Mouse (Mus musculus) lung, embryonic 15.5 days (tissue): ENCODE measurements around the gene Zfp3. TPM values are rescaled to one million over a fixed set of nuclear protein-coding genes. Genes with fewer than 3 reads are reported as not detected.

Experiments
- ATAC-seq: fragments of 200-750 bp; cut with Nextera tagmentation; 2 replicates; pipeline ENCODE4 v1.8.0; 2017; ENCODE audit warnings: moderate number of reproducible peaks, borderline replicate concordance; ENCODE audit not compliant: low FRiP score, low TSS enrichment; ENCODE audit errors: extremely low read depth
- H3K27ac ChIP-seq: fragments of 300-500 bp; sonication (generic); 2 replicates; pipeline ENCODE4 v1.5.1; 2015; ENCODE audit warnings: moderate library complexity, mild to moderate bottlenecking, inconsistent platforms
- H3K27me3 ChIP-seq: fragments of 300-500 bp; sonication (generic); 2 replicates; pipeline ENCODE4 v1.6.1; 2015; ENCODE audit warnings: inconsistent platforms
- H3K36me3 ChIP-seq: fragments of 300-500 bp; sonication (generic); 2 replicates; pipeline ENCODE4 v1.6.1; 2015; ENCODE audit warnings: inconsistent platforms
- H3K4me1 ChIP-seq: fragments of 300-500 bp; sonication (generic); 2 replicates; pipeline ENCODE4 v1.6.1; 2015; ENCODE audit warnings: inconsistent platforms
- H3K4me2 ChIP-seq: fragments of 300-500 bp; sonication (generic); 2 replicates; pipeline ENCODE4 v1.6.1; 2015; ENCODE audit warnings: inconsistent platforms, mild to moderate bottlenecking, moderate library complexity
- H3K4me3 ChIP-seq: fragments of 300-500 bp; sonication (generic); 2 replicates; pipeline ENCODE4 v1.5.1; 2015; ENCODE audit warnings: mild to moderate bottlenecking, inconsistent platforms
- H3K9ac ChIP-seq: fragments of 300-500 bp; sonication (generic); 2 replicates; pipeline ENCODE4 v1.6.1; 2015; ENCODE audit warnings: inconsistent platforms
- H3K9me3 ChIP-seq: fragments of 300-500 bp; sonication (generic); 2 replicates; pipeline ENCODE4 v1.6.1; 2016; ENCODE audit warnings: inconsistent platforms
- whole genome bisulfite sequencing: fragments of 180-500 bp; shearing (Covaris S2); methylation state at CpG from one replicate; pipeline ENCODE4 v1.1.7; 2015; 5-methylcytosine and 5-hydroxymethylcytosine counted together
- polyA plus RNA-seq: library from polyadenylated mRNA; unstranded; fragments of >200 nt; fragmentation: Nextera tagmentation; extraction: Ambion mirVana; gene quantifications from 2 replicates; pipeline ENCODE4 v1.2.1, GENCODE M21; 2015

Zfp3 gene
- polyA plus RNA-seq, 1 experiment from 2014 or later, result 4.6 TPM

GRCm38 (mm10) chr11:70791676-70792075, 27.7 kb downstream of the Zfp3 start:
- Histone ChIP-seq H3K27me3 (no peaks in the 10 kb centered on the region), H3K4me2 (no peak overlapping the region), H3K9me3 (no peaks in the 10 kb centered on the region), H3K27ac (no peak overlapping the region), H3K36me3 (no peaks in the 10 kb centered on the region), H3K9ac (no peak overlapping the region), H3K4me1 (no peaks in the 10 kb centered on the region), H3K4me3 (no peak overlapping the region)
- 66% methylated on average over 5 of the region's 5 CpGs for WGBS
- no peak for ATAC-seq

DNA sequence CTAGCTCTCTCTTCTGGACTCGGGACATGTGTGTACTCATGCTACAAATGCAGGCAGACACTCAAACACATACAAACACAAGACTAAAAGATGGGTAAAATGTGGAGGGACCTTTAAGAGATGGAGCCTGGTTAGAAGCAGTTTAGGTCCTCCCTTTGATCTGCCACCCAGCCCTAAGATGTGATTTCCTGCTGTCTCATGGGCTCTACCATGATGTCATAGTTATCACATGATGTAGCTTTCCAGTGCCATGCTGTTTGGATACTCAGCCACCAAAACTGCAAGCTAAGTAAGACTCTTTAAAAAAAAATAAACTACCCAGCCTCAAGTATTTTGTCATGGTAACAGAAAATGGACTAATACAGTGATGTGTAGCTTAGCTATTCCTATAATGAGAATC, 28.4 kb downstream of the Zfp3 start:
- Histone ChIP-seq H3K4me3 (no peak overlapping the region), H3K9me3 (no peaks in the 10 kb centered on the region), H3K27ac (no peak overlapping the region), H3K27me3 (no peaks in the 10 kb centered on the region), H3K4me2 (no peak overlapping the region), H3K4me1 (no peaks in the 10 kb centered on the region), H3K9ac (no peak overlapping the region), H3K36me3 (no peaks in the 10 kb centered on the region)
- 77% methylated on average over 1 of the region's 1 CpGs for WGBS
- ATAC-seq, result no peak

DNA sequence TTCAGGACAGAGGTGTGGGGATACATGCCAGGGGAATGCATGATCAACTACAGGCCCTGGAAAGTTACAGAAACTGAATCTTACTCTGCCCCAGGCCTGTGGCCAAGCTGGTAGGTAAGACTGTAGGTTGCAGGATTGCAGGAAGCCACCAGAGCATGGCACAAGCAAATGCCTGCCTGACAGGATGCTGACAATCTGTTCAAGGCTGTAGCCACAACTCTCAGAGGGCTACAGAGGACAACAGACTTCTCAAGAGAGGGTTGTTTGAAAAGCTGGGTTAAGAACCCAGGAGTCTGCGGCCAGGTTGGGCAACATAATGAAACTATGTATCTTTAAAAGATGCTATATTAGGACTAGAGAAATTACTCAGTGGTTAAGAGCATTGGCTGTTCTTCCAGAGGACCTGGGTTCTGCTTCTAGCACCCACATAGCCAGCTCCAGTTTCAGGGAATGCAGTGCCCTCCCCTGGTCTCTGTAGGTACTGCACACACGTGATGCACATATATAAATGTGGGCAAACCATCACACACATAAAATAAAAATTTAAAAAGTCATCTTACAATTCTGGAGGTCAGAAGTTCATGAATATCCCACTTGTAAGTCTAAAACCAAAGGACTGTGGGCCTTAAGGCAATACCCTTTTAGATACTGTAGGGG, 38.3 kb downstream of the Zfp3 start:
- no peaks in the 10 kb centered on the region for H3K27me3 ChIP-seq
- H3K9ac ChIP-seq, result no peak overlapping the region
- WGBS, result 94% methylated on average over 2 of the region's 2 CpGs
- ATAC-seq, result no peak
- H3K4me3 ChIP-seq, result no peak overlapping the region
- no peaks in the 10 kb centered on the region for H3K9me3 ChIP-seq
- H3K36me3 ChIP-seq, result no peaks in the 10 kb centered on the region
- H3K4me1 ChIP-seq, result 0 out of 2 replicates have a peak, but pooled peaks cover 6% of the 10 kb centered on the region
- no peak overlapping the region for H3K4me2 ChIP-seq
- H3K27ac ChIP-seq, result no peak overlapping the region

- H3K27me3 ChIP-seq, result no peaks in the 10 kb centered on the region
- no peak overlapping the region for H3K4me3 ChIP-seq
- ATAC-seq, result no peak
- 0 out of 2 replicates have a peak, but pooled peaks cover 6% of the 10 kb centered on the region for H3K4me1 ChIP-seq
- H3K9me3 ChIP-seq, result no peaks in the 10 kb centered on the region
- no peak overlapping the region for H3K9ac ChIP-seq
- no peak overlapping the region for H3K4me2 ChIP-seq
- H3K36me3 ChIP-seq, result no peaks in the 10 kb centered on the region
- H3K27ac ChIP-seq, result no peak overlapping the region
- WGBS, result 58% methylated on average over 2 of the region's 2 CpGs
Observed at GRCm38 (mm10) chr11:70802865-70803261, 38.9 kb downstream of the Zfp3 start.

GRCm38 (mm10) chr11:70803711-70804200, 39.7 kb downstream of the Zfp3 start:
- Histone ChIP-seq H3K27me3 (no peaks in the 10 kb centered on the region), H3K36me3 (no peaks in the 10 kb centered on the region), H3K9ac (no peak overlapping the region), H3K4me1 (0 out of 2 replicates have a peak, but pooled peaks cover 6% of the 10 kb centered on the region), H3K27ac (no peak overlapping the region), H3K9me3 (no peaks in the 10 kb centered on the region), H3K4me2 (no peak overlapping the region), H3K4me3 (no peak overlapping the region)
- no peak for ATAC-seq
- 62% methylated on average over 6 of the region's 6 CpGs for WGBS

GRCm38 (mm10) chr11:70804395-70804794, 40.4 kb downstream of the Zfp3 start:
- no peak overlapping the region for H3K4me2 ChIP-seq
- H3K4me1 ChIP-seq, result 0 out of 2 replicates have a peak, but pooled peaks cover 6% of the 10 kb centered on the region
- no peaks in the 10 kb centered on the region for H3K9me3 ChIP-seq
- ATAC-seq, result no peak
- H3K27me3 ChIP-seq, result no peaks in the 10 kb centered on the region
- no peak overlapping the region for H3K4me3 ChIP-seq
- no peak overlapping the region for H3K27ac ChIP-seq
- H3K9ac ChIP-seq, result no peak overlapping the region
- 82% methylated on average over 3 of the region's 3 CpGs for WGBS
- no peaks in the 10 kb centered on the region for H3K36me3 ChIP-seq

DNA sequence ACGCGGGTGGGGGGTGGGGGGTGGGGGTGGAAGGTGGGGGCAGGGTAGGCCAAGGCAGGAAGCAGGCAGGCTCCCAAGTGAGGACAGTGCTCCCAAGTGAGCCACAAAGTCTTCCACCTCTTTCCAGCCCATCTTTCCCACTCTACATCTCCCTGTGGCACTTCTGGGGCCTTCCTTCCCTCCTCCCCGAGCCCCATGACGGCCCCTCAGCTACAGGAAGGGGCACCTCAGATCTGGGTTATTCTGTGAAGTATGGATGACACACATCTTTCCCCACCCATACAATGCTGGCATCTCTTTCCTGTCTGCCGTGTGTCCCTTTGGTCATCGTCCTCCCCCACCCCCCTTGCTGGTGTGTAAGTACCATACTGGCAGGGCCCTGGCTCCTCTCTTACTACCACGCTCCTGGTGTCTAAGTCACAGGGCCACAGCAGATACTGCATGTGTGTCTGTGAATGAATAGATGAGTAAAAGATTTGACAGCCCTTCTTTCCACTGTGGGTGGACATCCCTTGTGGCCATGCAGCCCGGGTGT, 41.7 kb downstream of the Zfp3 start:
- Histone ChIP-seq H3K9ac (no peak overlapping the region), H3K27me3 (no peaks in the 10 kb centered on the region), H3K27ac (no peak overlapping the region), H3K36me3 (no peaks in the 10 kb centered on the region), H3K4me3 (no peak overlapping the region), H3K9me3 (no peaks in the 10 kb centered on the region), H3K4me2 (peak overlapping the region; percentile 31; the same call in 1 of the 2 replicates), H3K4me1 (0 out of 2 replicates have a peak, but pooled peaks cover 6% of the 10 kb centered on the region)
- 55% methylated on average over 8 of the region's 8 CpGs for WGBS
- ATAC-seq, result no peak

GRCm38 (mm10) chr11:70806697-70807096, 42.7 kb downstream of the Zfp3 start:
- Histone ChIP-seq H3K4me1 (0 out of 2 replicates have a peak, but pooled peaks cover 6% of the 10 kb centered on the region), H3K27me3 (no peaks in the 10 kb centered on the region), H3K36me3 (no peaks in the 10 kb centered on the region), H3K4me2 (no peak overlapping the region), H3K9me3 (no peaks in the 10 kb centered on the region), H3K27ac (no peak overlapping the region), H3K4me3 (no peak overlapping the region), H3K9ac (no peak overlapping the region)
- no peak for ATAC-seq
- 76% methylated on average over 4 of the region's 4 CpGs for WGBS

- Histone ChIP-seq H3K27ac (no peak overlapping the region), H3K36me3 (no peaks in the 10 kb centered on the region), H3K4me2 (no peak overlapping the region), H3K4me1 (0 out of 2 replicates have a peak, but pooled peaks cover 6% of the 10 kb centered on the region), H3K9ac (no peak overlapping the region), H3K27me3 (no peaks in the 10 kb centered on the region), H3K4me3 (no peak overlapping the region), H3K9me3 (no peaks in the 10 kb centered on the region)
- 88% methylated on average over 4 of the region's 4 CpGs for WGBS
- no peak for ATAC-seq
Observed at GRCm38 (mm10) chr11:70807630-70808029, 43.6 kb downstream of the Zfp3 start.

DNA sequence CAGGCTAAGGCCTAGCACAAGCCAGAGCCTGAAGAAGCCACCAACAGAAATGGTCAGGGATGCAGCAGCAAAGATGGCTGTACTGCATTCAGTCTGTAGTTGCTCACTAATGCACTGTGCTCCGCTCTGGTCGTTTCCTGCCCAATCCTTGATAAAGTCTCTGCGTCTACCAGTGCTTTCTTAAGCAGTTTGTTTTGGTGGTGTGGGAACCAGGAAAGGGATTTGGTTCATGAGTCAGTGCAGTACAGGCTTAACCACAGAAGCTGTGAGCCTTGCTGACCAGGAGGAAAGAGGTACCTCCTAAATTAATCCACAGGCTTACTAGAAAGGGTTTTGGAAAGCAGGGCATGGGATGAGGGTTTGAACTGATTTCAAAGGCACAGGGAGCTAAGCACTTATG, 44.1 kb downstream of the Zfp3 start:
- Histone ChIP-seq H3K9me3 (no peaks in the 10 kb centered on the region), H3K4me2 (no peak overlapping the region)

GRCm38 (mm10) chr11:70809011-70809410, 45.0 kb downstream of the Zfp3 start:
- 26% methylated on average over 1 of the region's 1 CpGs for WGBS
- no peak overlapping the region for H3K4me3 ChIP-seq

More for the DNA sequence above, 44.1 kb downstream of the Zfp3 start:
- Histone ChIP-seq H3K4me3 (no peak overlapping the region), H3K36me3 (no peaks in the 10 kb centered on the region), H3K27ac (no peak overlapping the region), H3K9ac (no peak overlapping the region), H3K27me3 (no peaks in the 10 kb centered on the region), H3K4me1 (0 out of 2 replicates have a peak, but pooled peaks cover 6% of the 10 kb centered on the region)
- WGBS, result 64% methylated on average over 3 of the region's 3 CpGs
- no peak for ATAC-seq

DNA sequence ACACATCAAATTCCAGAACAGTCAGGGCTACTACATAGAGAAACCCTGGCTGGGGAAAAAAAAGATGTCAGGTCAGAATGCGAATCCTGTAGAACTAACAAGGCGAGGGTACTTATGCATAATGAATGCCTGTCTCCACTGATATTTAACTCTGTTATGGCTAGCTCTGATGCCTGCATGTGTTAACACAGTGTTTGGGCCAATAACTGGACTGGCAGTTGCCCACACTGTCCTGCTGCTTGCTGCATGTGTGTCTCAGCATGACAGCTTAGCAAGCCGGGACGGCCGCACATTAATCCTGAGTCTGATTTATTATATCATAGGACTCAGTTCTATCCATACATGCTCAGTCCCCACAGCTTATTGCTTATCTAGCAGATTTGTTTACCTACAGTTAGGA, 47.0 kb downstream of the Zfp3 start:
- Histone ChIP-seq H3K4me2 (no peak overlapping the region), H3K4me1 (0 out of 2 replicates have a peak, but pooled peaks cover under 1% of the 10 kb centered on the region), H3K27ac (no peak overlapping the region), H3K9me3 (no peaks in the 10 kb centered on the region), H3K36me3 (no peaks in the 10 kb centered on the region), H3K9ac (no peak overlapping the region), H3K4me3 (no peak overlapping the region), H3K27me3 (no peaks in the 10 kb centered on the region)
- WGBS, result 77% methylated on average over 5 of the region's 5 CpGs
- no peak for ATAC-seq

More at GRCm38 (mm10) chr11:70809011-70809410, 45.0 kb downstream of the Zfp3 start:
- no peak overlapping the region for H3K4me2 ChIP-seq
- H3K4me1 ChIP-seq, result 0 out of 2 replicates have a peak, but pooled peaks cover 6% of the 10 kb centered on the region
- H3K27me3 ChIP-seq, result no peaks in the 10 kb centered on the region
- no peaks in the 10 kb centered on the region for H3K9me3 ChIP-seq
- no peak overlapping the region for H3K27ac ChIP-seq
- no peak overlapping the region for H3K9ac ChIP-seq
- no peak for ATAC-seq
- H3K36me3 ChIP-seq, result no peaks in the 10 kb centered on the region
